Mouse (Mus musculus) brain, embryonic 14.5 days (tissue): ENCODE measurements around the gene Tead3. TPM values are rescaled to one million over a fixed set of nuclear protein-coding genes. Genes with fewer than 3 reads are reported as not detected.

Experiments used
- DNase-seq: peaks from one replicate; pipeline ENCODE4 v3.0.0-alpha.2; 2011; ENCODE audit warnings: low read depth
- CTCF ChIP-seq: fragments of 200-500 bp; IDR thresholded peaks from 2 replicates; pipeline ENCODE4 v1.5.1; 2012; ENCODE audit warnings: inconsistent platforms, mild to moderate bottlenecking, moderate library complexity, borderline replicate concordance; ENCODE audit not compliant: insufficient read depth, insufficient read length; ENCODE audit errors: extremely low read depth
- POLR2A ChIP-seq: fragments of 200-500 bp; IDR thresholded peaks from 2 replicates; pipeline ENCODE4 v1.6.1; 2012; ENCODE audit warnings: mild to moderate bottlenecking, inconsistent platforms, borderline replicate concordance; ENCODE audit not compliant: poor library complexity, insufficient read depth, insufficient read length, severe bottlenecking; ENCODE audit errors: extremely low read depth
- polyA plus RNA-seq: library from polyadenylated mRNA; depleted of rRNA; stranded (reverse); fragments of >200 nt; gene quantifications from 2 replicates; pipeline ENCODE4 v1.2.3, GENCODE M21; 2012; rRNA removed

Tead3 gene
- polyA plus RNA-seq, 1 experiment: 16.4 TPM

GRCm38 (mm10) chr17:28294449-28295333, 55.9 kb downstream of the Tead3 start:
- DNase-seq: peak; percentile 46
- TF ChIP-seq CTCF (no peak), POLR2A (no peak)

- DNase-seq: no peak
- TF ChIP-seq POLR2A (no peak), CTCF (no peak)
Observed at GRCm38 (mm10) chr17:28293716-28294115, 56.9 kb downstream of the Tead3 start.

- no peak for TF ChIP-seq CTCF
- TF ChIP-seq POLR2A: no peak
- no peak for DNase-seq
Observed at GRCm38 (mm10) chr17:28291346-28291745, 59.3 kb downstream of the Tead3 start.

- no peak for TF ChIP-seq CTCF
- no peak for TF ChIP-seq POLR2A
- DNase-seq: no peak
Observed at GRCm38 (mm10) chr17:28290671-28291070, 59.9 kb downstream of the Tead3 start.

GRCm38 (mm10) chr17:28290262-28290661, 60.4 kb downstream of the Tead3 start:
- no peak for DNase-seq
- TF ChIP-seq POLR2A: no peak
- no peak for TF ChIP-seq CTCF

GRCm38 (mm10) chr17:28287980-28288379, 62.6 kb downstream of the Tead3 start:
- DNase-seq: peak; percentile 36
- TF ChIP-seq CTCF (peak; percentile 43; the same call in 1 of the 2 replicates), POLR2A (no peak)

- DNase-seq: peak; percentile 43
- TF ChIP-seq CTCF (no peak), POLR2A (no peak)
Observed at GRCm38 (mm10) chr17:28287578-28287977, 63.0 kb downstream of the Tead3 start.

- no peak for DNase-seq
- no peak for TF ChIP-seq POLR2A
Observed at GRCm38 (mm10) chr17:28286964-28287363, 63.7 kb downstream of the Tead3 start.

- no peak for DNase-seq
- no peak for TF ChIP-seq POLR2A
- no peak for TF ChIP-seq CTCF
Observed at GRCm38 (mm10) chr17:28286133-28286532, 64.5 kb downstream of the Tead3 start.

GRCm38 (mm10) chr17:28283199-28283598, 67.4 kb downstream of the Tead3 start:
- TF ChIP-seq POLR2A (no peak), CTCF (no peak)
- DNase-seq: no peak

- TF ChIP-seq POLR2A (no peak), CTCF (no peak)
- DNase-seq: no peak
Observed at GRCm38 (mm10) chr17:28281866-28282441, 68.7 kb downstream of the Tead3 start.

Other genes with a start within 250 kb of the Tead3 start
- 18.5 and 26.5 TPM in 2 replicates for gene Scube3, start 208.7 kb downstream of the Tead3 start, polyA plus RNA-seq
- gene Zfp523, start 173.7 kb downstream of the Tead3 start, polyA plus RNA-seq: 85.2 and 111 TPM in 2 replicates
- gene Def6, start 143.0 kb downstream of the Tead3 start, polyA plus RNA-seq: 4.5 and 6.9 TPM in 2 replicates
- gene Ppard, start 118.1 kb downstream of the Tead3 start, polyA plus RNA-seq: 13.9 and 18.3 TPM in 2 replicates
- gene Fance, start 37.3 kb downstream of the Tead3 start, polyA plus RNA-seq: 14.2 and 19.6 TPM in 2 replicates
- gene Rpl10a, start 22.3 kb downstream of the Tead3 start, polyA plus RNA-seq: 1,651 and 1,905 TPM in 2 replicates
- 1.3 and 1.9 TPM in 2 replicates for gene Tulp1, start 14.4 kb upstream of the Tead3 start, polyA plus RNA-seq
- 27.9 and 34.3 TPM in 2 replicates for gene Fkbp5, start 166.7 kb upstream of the Tead3 start, polyA plus RNA-seq
- gene Armc12, start 180.0 kb upstream of the Tead3 start, polyA plus RNA-seq: 0.05 and 0.09 TPM in 2 replicates
- gene Clpsl2, start 198.6 kb upstream of the Tead3 start, polyA plus RNA-seq: 0.21 TPM in 1 of 2 replicates, not detected in the other
- not detected in 2 replicates for gene Clps, start 209.9 kb upstream of the Tead3 start, polyA plus RNA-seq
- gene Lhfpl5, start 224.8 kb upstream of the Tead3 start, polyA plus RNA-seq: 5.9 and 6.4 TPM in 2 replicates